Mouse (Mus musculus) cerebellum, adult 9-11 months (tissue): ENCODE measurements around the gene Ap3d1.

Experiments
- DNase-seq: peaks from one replicate; pipeline ENCODE4 v3.0.0; 2022

Gene Ap3d1

DNA sequence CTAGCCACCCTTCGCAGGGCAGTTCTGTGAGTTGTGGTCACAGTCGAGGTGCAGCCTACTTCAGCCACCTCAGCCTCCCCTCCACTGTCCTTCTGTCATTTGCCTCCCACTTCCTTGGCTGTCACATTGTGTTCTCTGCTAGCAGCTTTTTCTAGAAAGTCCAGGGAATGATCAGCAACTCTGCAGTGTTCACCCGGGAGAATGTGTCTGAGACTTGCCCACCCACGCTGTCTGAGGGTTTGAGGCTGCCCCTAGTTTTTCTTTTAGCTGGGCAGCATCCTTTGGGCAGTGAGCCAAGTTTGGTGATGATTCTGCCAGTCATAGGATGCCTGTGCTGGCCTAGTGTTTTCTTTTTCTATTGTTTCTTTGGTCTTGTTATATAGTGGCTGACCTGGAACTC lies 14.9 kb upstream of the Ap3d1 start:
- no peak for DNase-seq

- DNase-seq, result no peak
These were observed 14.4 kb upstream of the Ap3d1 start for GRCm38 (mm10) chr10:80756509-80756908.

- DNase-seq, result no peak
These were observed 14.0 kb upstream of the Ap3d1 start for GRCm38 (mm10) chr10:80756099-80756498.

GRCm38 (mm10) chr10:80755291-80756015 lies 13.4 kb upstream of the Ap3d1 start:
- no peak for DNase-seq

DNA sequence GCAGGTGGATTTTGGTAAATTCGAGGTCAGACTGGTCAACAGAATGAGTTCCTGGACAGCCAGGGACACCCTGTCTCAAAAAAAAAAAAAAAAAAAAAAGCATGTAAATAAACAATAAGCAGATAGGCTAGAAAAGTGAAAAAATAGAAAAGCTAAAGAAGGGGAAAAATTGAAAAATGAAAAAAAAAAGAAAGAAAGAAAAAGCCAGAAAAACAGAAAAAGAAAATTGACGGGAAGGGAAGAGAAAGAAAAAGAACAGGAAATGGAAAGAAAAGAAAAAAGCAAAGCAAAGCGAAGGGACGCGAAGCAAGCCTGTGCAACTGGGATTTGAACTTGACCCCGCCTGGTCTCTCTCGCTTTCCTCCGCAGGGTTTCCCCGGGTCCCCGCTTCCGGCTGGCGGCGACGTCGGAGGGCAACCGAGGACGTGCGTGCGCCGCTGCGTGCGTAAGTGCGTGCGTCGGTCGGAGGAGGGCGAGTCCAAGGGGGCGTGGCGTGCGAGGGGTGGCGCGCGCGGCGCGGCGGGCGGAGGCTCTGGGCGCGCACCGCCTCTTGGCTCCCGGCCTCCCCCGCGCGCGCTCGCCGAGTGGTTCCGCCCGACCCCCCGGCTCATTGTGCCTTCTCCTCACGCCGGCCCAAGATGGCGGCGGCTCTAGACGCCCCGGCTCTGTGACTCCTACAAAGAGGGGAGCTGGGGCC lies 12.7 kb upstream of the Ap3d1 start, which contains the start of gene Dot1l:
Dot1l (plus strand) TSS at position 613 of the 697 bp plus-strand sequence.
- DNase-seq, result peak; percentile 98

DNA sequence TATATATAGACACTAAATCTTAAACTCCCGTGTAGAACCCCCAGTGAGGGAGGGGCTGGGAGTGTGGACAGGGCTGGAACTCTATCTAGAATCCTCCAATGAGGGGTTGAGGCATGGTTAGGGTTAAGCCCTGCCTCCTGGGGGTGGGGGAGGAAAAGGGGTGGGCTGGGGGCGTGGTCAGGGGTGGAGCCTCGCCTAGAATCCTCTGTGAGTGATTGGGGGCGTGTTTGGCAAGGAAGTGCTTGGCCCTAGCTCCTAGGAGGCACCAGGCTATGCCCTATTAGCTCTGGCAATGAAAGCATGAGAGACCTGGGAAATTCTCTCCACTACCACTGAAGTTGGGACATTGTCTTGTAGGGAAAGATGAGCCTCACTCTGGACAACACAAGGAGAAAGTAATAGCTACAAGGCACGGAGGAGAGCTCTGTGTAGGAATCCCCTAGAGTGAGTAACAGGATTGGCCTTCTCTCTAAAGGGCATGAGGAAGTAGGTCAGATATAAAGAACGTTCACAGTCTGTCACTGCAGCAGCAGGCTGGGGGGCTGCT lies 10.1 kb upstream of the Ap3d1 start:
- no peak for DNase-seq

DNA sequence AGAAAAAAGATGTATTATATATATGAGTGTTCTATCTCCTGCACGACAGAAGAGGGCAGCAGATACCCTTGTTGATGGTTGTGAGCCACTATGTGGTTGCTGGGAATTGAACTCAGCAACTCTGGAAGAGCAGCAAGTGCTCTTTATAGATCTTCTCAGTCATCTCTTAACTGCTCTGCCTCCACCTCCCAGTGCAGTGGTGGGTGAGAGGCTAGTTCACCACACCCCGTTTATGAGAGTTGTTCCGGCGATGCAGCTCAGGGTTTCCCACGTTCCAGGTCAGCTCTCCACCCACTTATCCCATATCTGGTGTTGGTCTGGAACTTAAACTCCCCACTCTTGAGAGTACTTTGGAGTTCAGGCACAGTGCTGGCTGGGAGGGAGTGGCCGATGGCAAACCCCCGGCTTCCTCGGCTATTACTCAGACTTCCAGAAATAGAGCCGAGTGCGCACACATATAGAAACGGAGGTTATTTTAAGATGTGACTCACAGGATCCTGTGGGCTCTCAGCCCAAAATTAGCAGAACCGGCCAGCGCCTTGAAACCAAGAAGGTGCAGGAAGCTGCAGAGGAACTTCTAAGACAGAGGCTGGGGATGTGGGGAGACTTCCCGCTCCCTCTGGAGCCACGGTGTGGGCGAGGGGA lies 9.2 kb upstream of the Ap3d1 start:
- peak; percentile 60 for DNase-seq

GRCm38 (mm10) chr10:80748609-80749008 lies 6.5 kb upstream of the Ap3d1 start:
- no peak for DNase-seq

DNA sequence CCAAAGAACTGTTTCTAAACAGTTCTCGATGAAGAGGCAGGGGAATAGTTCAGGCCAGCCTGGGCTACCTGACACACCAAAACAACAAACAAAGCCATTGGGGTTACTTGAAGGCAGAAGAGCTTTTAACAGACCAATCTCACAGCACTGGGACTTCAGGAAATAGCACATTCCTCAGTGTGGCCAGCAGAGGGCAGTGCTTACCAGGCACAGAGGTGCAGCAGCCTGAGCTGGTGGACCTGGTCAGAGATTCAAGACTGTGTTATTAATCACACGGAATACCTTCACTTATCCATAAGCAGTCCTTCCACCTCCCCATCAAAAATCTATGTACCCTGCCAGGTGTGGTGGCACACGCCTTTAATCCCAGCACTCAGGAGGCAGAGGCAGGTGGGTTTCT lies 5.3 kb upstream of the Ap3d1 start:
- DNase-seq, result peak; percentile 85

DNA sequence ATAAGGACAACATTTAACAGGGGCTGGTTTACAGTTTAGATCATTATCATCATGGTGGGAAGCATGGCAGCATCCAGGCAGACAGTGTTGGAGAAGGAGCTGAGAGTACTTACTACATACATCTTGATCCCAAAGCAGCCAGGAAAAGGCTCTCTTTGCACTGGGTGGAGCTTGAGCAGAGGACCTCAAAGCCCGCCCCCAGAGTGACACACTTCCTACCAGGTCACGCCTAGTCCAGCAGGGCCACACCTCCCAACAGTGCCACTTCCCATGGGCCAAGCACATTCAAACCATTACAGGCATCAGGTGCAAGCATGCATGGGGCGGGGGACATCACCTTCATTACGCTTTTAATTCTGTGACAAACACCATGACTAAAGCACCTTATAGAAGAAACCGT lies 2.2 kb upstream of the Ap3d1 start:
- DNase-seq, result no peak

- no peak for DNase-seq
These were observed 357 bp downstream of the Ap3d1 start for GRCm38 (mm10) chr10:80741634-80742179.

DNA sequence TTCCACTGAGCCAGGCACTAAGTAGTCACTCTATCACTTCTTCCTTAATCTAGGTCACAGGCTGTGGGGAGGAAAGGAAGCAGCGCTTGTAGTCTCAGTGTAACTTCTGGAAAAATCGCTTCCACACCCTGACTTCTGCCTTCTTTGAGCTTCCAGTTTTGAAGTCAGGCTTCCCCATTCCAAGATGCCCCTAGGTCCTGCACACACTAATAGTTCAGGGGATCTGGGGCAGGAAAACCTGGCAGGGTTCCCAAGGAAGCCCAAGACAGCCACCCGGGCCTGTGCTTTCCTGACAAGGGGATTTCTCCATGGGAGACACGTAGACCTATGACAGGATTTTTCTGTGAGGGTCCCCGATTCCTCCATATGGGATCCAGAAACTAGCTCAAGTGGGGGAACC lies 918 bp downstream of the Ap3d1 start:
- peak; percentile 68 for DNase-seq

GRCm38 (mm10) chr10:80738657-80739056 lies 3.4 kb downstream of the Ap3d1 start:
- DNase-seq, result no peak

DNA sequence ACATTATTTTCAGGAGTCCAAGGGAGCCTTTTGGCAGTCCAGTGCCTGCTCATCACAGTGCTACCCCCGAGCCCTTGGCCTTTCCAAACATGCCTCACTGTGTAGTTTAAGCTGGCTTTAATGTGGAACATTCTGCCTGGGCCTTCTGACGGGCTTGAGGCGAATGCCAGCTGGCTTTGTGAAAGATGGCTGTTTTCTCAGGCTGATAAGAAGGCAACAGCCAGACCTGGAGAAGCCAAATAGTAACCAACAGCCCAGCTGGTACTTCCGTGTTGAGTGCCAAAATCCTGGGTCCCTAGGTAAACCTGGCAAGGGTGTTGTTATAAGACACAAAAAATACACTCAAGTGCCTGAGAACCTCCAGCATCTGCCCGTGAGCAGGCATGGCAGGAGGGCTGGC lies 5.3 kb downstream of the Ap3d1 start:
- peak; percentile 83 for DNase-seq

DNA sequence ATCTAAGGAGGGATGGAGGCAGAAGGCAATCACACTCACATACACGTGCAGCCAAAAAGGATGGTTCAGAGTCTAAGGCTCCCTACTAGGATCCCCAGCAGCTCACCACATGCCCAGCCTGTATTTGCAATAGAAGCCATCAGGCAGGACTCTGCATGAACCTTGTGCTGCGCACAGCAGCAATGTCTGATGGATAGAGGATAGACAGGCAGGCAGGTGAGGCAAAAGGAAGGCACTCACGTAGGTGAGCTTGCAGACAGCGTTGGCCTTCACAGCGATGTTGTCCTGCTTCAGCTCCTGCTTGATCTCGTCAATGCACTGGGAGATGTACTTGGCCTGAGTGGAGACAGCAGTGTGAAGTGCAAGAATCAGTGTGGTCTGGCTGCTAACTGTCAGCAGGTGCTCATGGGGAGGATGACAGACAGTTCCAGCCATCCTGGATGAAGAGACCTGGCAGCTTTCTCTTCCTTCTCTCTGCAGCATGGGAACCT lies 9.4 kb downstream of the Ap3d1 start:
- peak; percentile 69 for DNase-seq

DNA sequence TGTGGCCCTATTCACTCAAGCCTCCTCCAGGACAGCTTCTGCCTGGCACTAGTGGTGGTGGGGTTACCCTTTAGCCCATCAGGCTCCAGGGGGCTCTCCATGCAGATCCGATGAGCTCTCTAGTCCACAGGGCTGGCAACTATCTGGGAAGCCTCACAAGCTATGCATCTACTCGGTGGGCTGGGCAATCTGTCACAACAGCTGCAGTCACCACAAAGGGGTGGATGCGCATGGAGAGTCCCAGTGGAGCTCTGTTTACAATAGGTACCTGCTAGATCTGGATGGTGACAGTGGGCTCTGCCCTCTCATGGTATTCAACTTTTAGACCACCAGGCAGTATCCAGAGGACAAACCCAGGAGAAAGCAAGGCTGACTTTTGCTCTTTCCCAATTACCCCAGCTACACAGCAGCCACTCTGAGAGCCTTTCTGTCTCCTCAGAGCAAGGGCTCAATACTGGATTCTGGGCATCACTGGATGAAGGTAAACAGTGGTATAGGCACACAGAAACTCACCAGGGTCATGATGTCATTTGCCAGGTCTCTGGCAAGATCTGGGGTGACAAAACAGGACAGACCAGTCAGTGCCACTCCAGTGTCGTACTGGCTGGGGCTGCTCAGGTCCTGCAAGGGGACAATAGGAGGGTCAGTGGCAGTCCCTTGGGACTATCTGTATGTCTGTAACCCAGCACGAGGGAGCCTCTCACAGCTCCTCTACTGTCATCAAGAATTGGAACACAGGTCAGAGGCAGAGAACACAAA lies 14.5 kb downstream of the Ap3d1 start:
- DNase-seq, result no peak

- DNase-seq, result no peak
These were observed 24.8 kb downstream of the Ap3d1 start for GRCm38 (mm10) chr10:80717281-80717680.

DNA sequence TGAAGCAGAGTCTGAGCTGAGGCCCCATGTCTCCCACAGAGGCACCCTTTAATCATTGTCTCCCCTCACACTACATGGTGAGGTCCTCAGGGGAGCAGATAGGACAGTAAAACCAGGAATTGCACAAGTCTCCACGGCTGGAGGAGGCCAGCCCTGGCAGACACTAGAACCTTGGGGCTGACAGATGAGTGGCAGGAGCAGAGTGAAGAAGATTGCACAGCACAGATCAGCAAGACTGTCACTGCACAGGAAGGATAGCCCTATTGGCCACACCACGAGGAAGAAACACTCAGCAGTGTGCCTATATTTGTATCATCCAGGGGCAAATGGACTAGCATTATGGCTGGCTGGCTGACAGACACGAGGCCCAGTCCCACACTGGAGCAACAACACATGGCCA lies 31.2 kb downstream of the Ap3d1 start:
- no peak for DNase-seq

DNA sequence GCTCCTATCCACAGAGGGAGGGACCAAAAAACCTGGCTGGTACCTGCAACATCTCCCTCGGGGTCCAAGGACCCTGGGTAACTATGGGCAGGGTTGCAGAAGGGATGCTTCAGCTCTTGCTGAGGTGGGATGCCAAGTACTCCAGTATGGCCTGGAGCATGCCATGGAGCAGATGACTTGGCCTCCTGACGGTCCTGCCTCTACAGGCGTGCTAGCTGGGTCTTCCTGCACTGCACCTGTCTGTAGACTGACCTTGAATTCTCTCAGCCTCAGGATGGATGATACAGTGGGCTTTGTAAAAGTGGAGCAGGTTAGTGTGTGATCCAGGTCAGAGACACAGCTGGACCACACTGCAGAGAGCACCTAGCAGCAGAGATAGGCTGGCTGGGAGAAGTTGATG lies 36.6 kb downstream of the Ap3d1 start:
- DNase-seq, result no peak

GRCm38 (mm10) chr10:80705033-80705432 lies 37.0 kb downstream of the Ap3d1 start:
- DNase-seq, result peak; percentile 55

DNA sequence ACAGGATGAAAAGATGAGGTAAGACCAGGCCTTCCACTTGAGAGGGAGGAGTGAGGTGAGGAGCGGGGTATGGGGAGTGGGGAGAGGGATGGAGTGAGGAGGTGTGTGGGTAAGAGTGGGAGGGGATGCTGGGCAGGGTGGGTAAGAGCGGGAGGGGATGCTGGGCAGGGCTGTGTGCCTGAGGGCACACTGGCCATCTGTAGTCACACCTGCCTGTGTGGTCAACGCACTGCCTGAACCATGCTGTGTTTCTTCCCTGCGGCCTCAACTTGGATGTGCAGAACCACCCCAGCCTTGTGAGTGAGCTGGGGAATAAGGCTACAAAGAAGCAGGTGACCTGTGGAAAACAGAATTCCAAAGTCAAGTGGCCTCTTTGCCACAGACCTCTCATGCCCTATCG lies 37.6 kb downstream of the Ap3d1 start:
- peak; percentile 66 for DNase-seq

- peak; percentile 75 for DNase-seq
These were observed 38.4 kb downstream of the Ap3d1 start for GRCm38 (mm10) chr10:80703643-80704042.
